In the genomic region with DNA sequence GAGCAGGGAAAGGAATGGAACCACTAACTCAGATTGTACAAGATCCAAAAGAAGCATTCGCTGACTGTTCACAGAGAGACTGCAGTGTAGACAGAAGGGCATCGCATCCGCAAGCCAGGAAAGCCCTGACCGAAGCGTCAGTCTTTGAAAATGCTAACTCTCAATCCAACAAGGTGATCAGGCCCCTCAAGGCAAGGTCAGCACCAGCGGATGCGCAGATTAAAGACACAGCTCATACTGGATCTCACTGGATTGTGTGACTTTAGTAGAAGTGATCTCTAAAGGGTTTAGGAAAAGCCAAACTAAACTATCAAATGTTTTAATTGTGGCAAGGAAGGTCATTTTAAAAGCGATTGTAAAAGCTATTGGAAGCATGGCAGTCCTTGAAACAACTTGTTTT, we compare ENCODE assay signal across 22 mouse cellular contexts. TPM values are rescaled to one million over a fixed set of nuclear protein-coding genes. Genes with fewer than 3 reads are reported as not detected.
"Had no signal": no experiment of that assay in that cellular context is flagged by ENCODE, and none has a peak within 500 bp of the region (broad histone marks: within the 10 kb centered on the region; RNA-seq: fewer than 3 reads in every experiment).

No protein-coding gene starts in this region.

- H3K27ac ChIP-seq: macrophage; midbrain, embryonic 13.5 days; midbrain, embryonic 15.5 days; neural tube, embryonic 12.5 days; stomach, embryonic 15.5 days; stomach, postnatal 0 days had no signal

- DNase-seq: lung, adult 18-20 months; lung, embryonic 14.5 days; lung, postnatal 14 days; lung, postnatal 36 days; right cerebral cortex, postnatal 14 days; thymus, adult 2 months; thymus, postnatal 14 days; thymus, postnatal 36 days had no signal

- H3K9me3 ChIP-seq: megakaryocyte, embryonic 14.5 days; midbrain, embryonic 13.5 days; midbrain, embryonic 15.5 days; neural tube, embryonic 12.5 days; stomach, embryonic 15.5 days had no signal

- ATAC-seq: midbrain, embryonic 13.5 days; midbrain, embryonic 15.5 days had no signal

- H3K36me3 ChIP-seq: neural tube, embryonic 12.5 days; stomach, embryonic 15.5 days had no signal

- H3K27me3 ChIP-seq: midbrain, embryonic 13.5 days; midbrain, embryonic 15.5 days; neural tube, embryonic 12.5 days; stomach, embryonic 15.5 days had no signal

- H3K4me3 ChIP-seq: megakaryocyte, embryonic 14.5 days; midbrain, embryonic 13.5 days; midbrain, embryonic 15.5 days; neural tube, embryonic 12.5 days; stomach, embryonic 15.5 days had no signal

- H3K9ac ChIP-seq: lung, embryonic 14.5 days; midbrain, embryonic 13.5 days; midbrain, embryonic 15.5 days; neural tube, embryonic 12.5 days; stomach, embryonic 15.5 days had no signal

- H3K4me2 ChIP-seq: lung, embryonic 14.5 days; midbrain, embryonic 11.5 days; midbrain, embryonic 13.5 days; midbrain, embryonic 15.5 days; neural tube, embryonic 12.5 days; stomach, embryonic 15.5 days had no signal

RNA-seq across cellular contexts. Expression of a gene that starts 19.2 kb away (rescaled TPM):
- total RNA-seq: monocyte, adult 5-6 weeks; neutrophil, adult 5-6 weeks had no signal
- polyA plus RNA-seq: macrophage had no signal

RNA-seq across cellular contexts. Expression of a gene that starts 38.7 kb away (rescaled TPM):
- total RNA-seq: megakaryocyte progenitor cell, adult 5-6 weeks; midbrain, postnatal 0 days; neutrophil, adult 5-6 weeks had no signal
- polyA plus RNA-seq: lung, embryonic 14.5 days; macrophage; midbrain, postnatal 0 days; spleen, adult 2 months; testis, adult 2 months; thymus, adult 2 months had no signal
